Mouse (Mus musculus) heart, embryonic 13.5 days (tissue): ENCODE measurements around the gene Fkbp14. TPM values are rescaled to one million over a fixed set of nuclear protein-coding genes. Genes with fewer than 3 reads are reported as not detected.

Experiments used
- ATAC-seq: fragments of 200-750 bp; cut with Nextera tagmentation; 2 replicates; pipeline ENCODE4 v1.8.0; 2017; ENCODE audit warnings: moderate TSS enrichment; ENCODE audit not compliant: insufficient number of reproducible peaks, low FRiP score, low TSS enrichment; ENCODE audit errors: extremely low read depth
- H3K27ac ChIP-seq: fragments of 300-500 bp; sonication (generic); replicated peaks from 2 replicates; pipeline ENCODE4 v1.5.1; 2015; ENCODE audit warnings: moderate library complexity, mild to moderate bottlenecking, inconsistent platforms
- H3K27me3 ChIP-seq: fragments of 300-500 bp; sonication (generic); replicated peaks from 2 replicates; pipeline ENCODE4 v1.6.1; 2015; ENCODE audit warnings: mild to moderate bottlenecking, inconsistent platforms
- H3K36me3 ChIP-seq: fragments of 300-500 bp; sonication (generic); 2 replicates; pipeline ENCODE4 v1.6.1; 2015; ENCODE audit warnings: mild to moderate bottlenecking, inconsistent platforms
- H3K4me1 ChIP-seq: fragments of 300-500 bp; sonication (generic); 2 replicates; pipeline ENCODE4 v1.6.1; 2015; ENCODE audit warnings: inconsistent platforms
- H3K4me2 ChIP-seq: fragments of 300-500 bp; sonication (generic); 2 replicates; pipeline ENCODE4 v1.6.1; 2015; ENCODE audit warnings: inconsistent platforms, mild to moderate bottlenecking, moderate library complexity
- H3K4me3 ChIP-seq: fragments of 300-500 bp; sonication (generic); 2 replicates; pipeline ENCODE4 v1.5.1; 2015; ENCODE audit warnings: moderate library complexity, mild to moderate bottlenecking, inconsistent platforms
- H3K9ac ChIP-seq: fragments of 300-500 bp; sonication (generic); 2 replicates; pipeline ENCODE4 v1.6.1; 2015; ENCODE audit warnings: inconsistent platforms, mild to moderate bottlenecking, moderate library complexity
- H3K9me3 ChIP-seq: fragments of 300-500 bp; sonication (generic); 2 replicates; pipeline ENCODE4 v1.6.1; 2016; ENCODE audit warnings: inconsistent platforms
- WGBS: fragments of 180-500 bp; shearing (Covaris S2); methylation state at CpG from one replicate; pipeline ENCODE4 v1.1.7; 2015; ENCODE audit warnings: mixed read lengths; 5-methylcytosine and 5-hydroxymethylcytosine counted together
- polyA plus RNA-seq: library from polyadenylated mRNA; unstranded; fragments of >200 nt; fragmentation: Nextera tagmentation; extraction: Ambion mirVana; gene quantifications from 2 replicates; pipeline ENCODE4 v1.2.1, GENCODE M21; 2015

Gene Fkbp14
- polyA plus RNA-seq, 1 experiment from 2014 or later: 24.0 TPM

- no peak overlapping the region for H3K4me3 ChIP-seq
- no peak overlapping the region for H3K4me2 ChIP-seq
- peaks cover under 1% of the 10 kb centered on the region; the same call in 1 of the 2 replicates for H3K36me3 ChIP-seq
- no peaks in the 10 kb centered on the region for H3K27me3 ChIP-seq
- peaks cover 6% of the 10 kb centered on the region for H3K4me1 ChIP-seq
- WGBS: 69% methylated on average over 2 of the region's 2 CpGs
- no peak overlapping the region for H3K27ac ChIP-seq
- no peak overlapping the region for H3K9ac ChIP-seq
- peaks cover under 1% of the 10 kb centered on the region; the same call in 1 of the 2 replicates for H3K9me3 ChIP-seq
- no peak for ATAC-seq
These were observed 5.8 kb upstream of the Fkbp14 start for GRCm38 (mm10) chr6:54602891-54603290.

GRCm38 (mm10) chr6:54600681-54601347, 3.7 kb upstream of the Fkbp14 start:
- Histone ChIP-seq H3K4me2 (no peak overlapping the region), H3K4me3 (no peak overlapping the region), H3K27ac (no peak overlapping the region), H3K9me3 (no peaks in the 10 kb centered on the region), H3K27me3 (no peaks in the 10 kb centered on the region), H3K9ac (no peak overlapping the region), H3K36me3 (no peaks in the 10 kb centered on the region), H3K4me1 (peaks cover 14% of the 10 kb centered on the region)
- no peak for ATAC-seq
- WGBS: 73% methylated on average over 5 of the region's 5 CpGs

DNA sequence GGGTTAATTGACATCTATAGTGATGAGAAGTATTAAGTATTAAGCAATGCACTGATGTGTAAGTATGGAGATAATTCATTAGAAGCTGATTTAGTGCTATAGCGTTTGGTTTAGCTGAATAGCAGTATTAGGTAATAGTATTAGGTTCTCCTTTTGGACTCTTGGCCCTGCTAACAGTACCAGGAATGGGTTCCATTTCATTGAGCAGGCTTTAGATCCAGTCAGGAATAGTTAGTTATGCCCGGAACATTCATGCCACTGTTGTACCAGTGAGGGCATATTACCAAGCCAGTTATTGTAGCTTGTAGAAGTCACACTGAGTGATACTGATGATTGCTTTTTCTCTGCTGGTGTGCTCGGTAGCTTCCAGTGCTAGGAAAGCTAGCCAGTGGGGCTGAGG, 603 bp upstream of the Fkbp14 start:
- Histone ChIP-seq H3K36me3 (no peaks in the 10 kb centered on the region), H3K9me3 (no peaks in the 10 kb centered on the region), H3K4me1 (peaks cover 28% of the 10 kb centered on the region), H3K4me2 (no peak overlapping the region), H3K9ac (no peak overlapping the region), H3K27ac (no peak overlapping the region), H3K4me3 (no peak overlapping the region), H3K27me3 (no peaks in the 10 kb centered on the region)
- WGBS: 79% methylated on average over 3 of the region's 3 CpGs
- ATAC-seq: no peak

- H3K27me3 ChIP-seq: no peaks in the 10 kb centered on the region
- peak overlapping the region; percentile 84 for H3K4me2 ChIP-seq
- H3K4me3 ChIP-seq: peak overlapping the region; percentile 96
- peak overlapping the region; percentile 92 for H3K9ac ChIP-seq
- WGBS: under 1% methylated on average over 44 of the region's 48 CpGs
- no peaks in the 10 kb centered on the region for H3K9me3 ChIP-seq
- no peaks in the 10 kb centered on the region for H3K36me3 ChIP-seq
- H3K4me1 ChIP-seq: peaks cover 46% of the 10 kb centered on the region
- H3K27ac ChIP-seq: peak overlapping the region; percentile 85
- no peak for ATAC-seq
These were observed 1.7 kb downstream of the Fkbp14 start for GRCm38 (mm10) chr6:54595330-54595878.

DNA sequence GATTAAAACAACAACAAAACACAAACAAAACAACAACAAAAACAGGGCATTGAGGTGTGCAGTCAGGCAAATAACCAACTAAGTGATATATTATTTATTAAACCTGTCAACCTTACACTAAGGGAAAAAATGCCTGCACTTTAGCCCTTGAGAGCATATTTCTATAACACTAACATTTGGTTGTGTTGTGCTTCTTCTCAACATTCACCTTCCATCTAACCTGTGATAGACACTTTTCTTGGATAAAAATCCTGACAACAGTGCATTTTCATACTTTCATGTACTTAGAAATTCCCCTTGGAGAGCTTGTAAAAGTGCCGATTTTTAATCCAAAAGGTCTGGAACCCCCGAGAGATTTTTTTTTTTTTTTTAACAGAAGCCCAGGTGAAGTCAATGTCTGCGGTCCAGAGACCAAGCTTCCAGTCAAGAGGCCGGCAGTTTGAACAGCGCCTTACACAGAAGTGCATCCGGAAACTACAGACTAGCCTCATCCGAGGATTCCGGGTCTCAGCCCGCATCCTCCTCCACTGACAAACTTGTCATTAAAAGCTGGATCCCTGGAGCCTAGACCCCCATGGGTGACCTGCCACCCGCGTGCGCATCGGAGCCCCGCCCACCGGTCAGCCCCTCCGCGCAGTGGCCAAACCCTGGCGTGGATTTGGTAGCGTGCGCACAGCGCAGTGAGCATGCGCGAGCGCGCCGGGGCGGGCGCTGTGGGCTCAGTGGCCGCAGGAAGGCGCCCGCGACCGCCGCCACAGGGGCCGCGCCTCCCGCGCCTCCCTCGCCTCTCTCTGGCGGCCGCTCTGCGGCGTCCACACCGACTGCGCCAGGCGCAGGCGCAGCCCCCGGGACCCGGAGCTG, 2.4 kb downstream of the Fkbp14 start, which contains the start of gene Plekha8:
Gene Plekha8 (plus strand): TSS at position 643 of the 861 bp plus-strand sequence.
- peak within 1 kb of the TSS; percentile 84 for H3K4me2 ChIP-seq
- H3K9me3 ChIP-seq: no peaks in the 10 kb centered on the region
- H3K4me1 ChIP-seq: peaks cover 46% of the 10 kb centered on the region
- peak; percentile 88 for ATAC-seq
- peak within 1 kb of the TSS; percentile 92 for H3K9ac ChIP-seq
- H3K36me3 ChIP-seq: no peaks in the 10 kb centered on the region
- peak within 1 kb of the TSS; percentile 96 for H3K4me3 ChIP-seq
- peak within 1 kb of the TSS; percentile 85 for H3K27ac ChIP-seq
- no peaks in the 10 kb centered on the region for H3K27me3 ChIP-seq
- under 1% methylated on average over 49 of the region's 49 CpGs for WGBS

DNA sequence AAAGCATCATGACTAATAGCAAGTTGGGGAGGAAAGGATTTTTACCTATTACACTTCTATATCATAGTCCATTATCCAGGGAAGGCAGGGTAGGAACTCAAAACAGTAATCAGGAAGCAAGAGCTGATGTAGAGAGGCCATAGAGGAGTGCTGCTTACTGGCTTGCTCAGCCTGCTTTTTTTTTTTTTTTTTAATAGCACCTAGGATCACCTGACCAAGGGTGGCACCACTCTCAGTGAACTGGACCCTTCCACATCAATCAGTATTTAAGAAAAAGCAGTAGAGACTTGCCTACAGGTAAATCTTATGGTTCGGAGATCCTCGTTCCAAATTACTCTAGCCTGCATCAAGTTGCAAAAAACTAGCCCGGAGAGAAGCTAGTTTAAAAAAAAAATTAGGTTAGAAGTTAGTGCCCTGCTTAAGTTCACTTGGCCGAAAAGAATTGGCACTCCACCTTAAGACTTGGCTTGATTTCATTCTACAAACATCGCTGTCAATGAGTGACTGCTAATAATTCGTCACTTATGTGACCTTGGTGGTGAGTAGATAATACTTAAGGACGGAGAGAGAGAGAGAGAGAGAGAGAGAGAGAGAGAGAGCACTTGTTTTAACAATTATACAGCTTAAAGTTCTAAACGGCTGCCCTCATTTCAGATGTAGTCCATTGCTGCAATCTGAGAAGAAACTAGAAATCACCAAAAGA, 3.2 kb downstream of the Fkbp14 start:
- WGBS: 46% methylated on average over 8 of the region's 8 CpGs
- H3K4me3 ChIP-seq: peak overlapping the region; percentile 96
- 0 out of 2 replicates have a peak, but pooled peaks cover 2% of the 10 kb centered on the region for H3K36me3 ChIP-seq
- peak overlapping the region; percentile 83; the same call in 1 of the 2 replicates for H3K27ac ChIP-seq
- peak overlapping the region; percentile 84 for H3K4me2 ChIP-seq
- ATAC-seq: no peak
- H3K27me3 ChIP-seq: no peaks in the 10 kb centered on the region
- peak overlapping the region; percentile 92 for H3K9ac ChIP-seq
- H3K9me3 ChIP-seq: no peaks in the 10 kb centered on the region
- H3K4me1 ChIP-seq: peaks cover 46% of the 10 kb centered on the region

GRCm38 (mm10) chr6:54592938-54593535, 4.1 kb downstream of the Fkbp14 start:
- H3K9me3 ChIP-seq: no peaks in the 10 kb centered on the region
- peak; percentile 50; the same call in 1 of the 2 replicates for ATAC-seq
- peak overlapping the region; percentile 76 for H3K4me3 ChIP-seq
- H3K4me2 ChIP-seq: peak overlapping the region; percentile 84
- 0 out of 2 replicates have a peak, but pooled peaks cover 2% of the 10 kb centered on the region for H3K36me3 ChIP-seq
- H3K27ac ChIP-seq: peak overlapping the region; percentile 83
- H3K4me1 ChIP-seq: peaks cover 46% of the 10 kb centered on the region
- H3K9ac ChIP-seq: peak overlapping the region; percentile 88
- no peaks in the 10 kb centered on the region for H3K27me3 ChIP-seq
- WGBS: under 1% methylated on average over 20 of the region's 20 CpGs

- H3K9me3 ChIP-seq: no peaks in the 10 kb centered on the region
- ATAC-seq: no peak
- peak overlapping the region; percentile 15; the same call in 1 of the 2 replicates for H3K27ac ChIP-seq
- no peaks in the 10 kb centered on the region for H3K27me3 ChIP-seq
- 0 out of 2 replicates have a peak, but pooled peaks cover 2% of the 10 kb centered on the region for H3K36me3 ChIP-seq
- WGBS: 42% methylated on average over 6 of the region's 6 CpGs
- H3K4me3 ChIP-seq: peak overlapping the region; percentile 76
- H3K4me2 ChIP-seq: peak overlapping the region; percentile 84
- H3K4me1 ChIP-seq: peaks cover 42% of the 10 kb centered on the region
- peak overlapping the region; percentile 73 for H3K9ac ChIP-seq
These were observed 5.3 kb downstream of the Fkbp14 start for GRCm38 (mm10) chr6:54591778-54592177.

DNA sequence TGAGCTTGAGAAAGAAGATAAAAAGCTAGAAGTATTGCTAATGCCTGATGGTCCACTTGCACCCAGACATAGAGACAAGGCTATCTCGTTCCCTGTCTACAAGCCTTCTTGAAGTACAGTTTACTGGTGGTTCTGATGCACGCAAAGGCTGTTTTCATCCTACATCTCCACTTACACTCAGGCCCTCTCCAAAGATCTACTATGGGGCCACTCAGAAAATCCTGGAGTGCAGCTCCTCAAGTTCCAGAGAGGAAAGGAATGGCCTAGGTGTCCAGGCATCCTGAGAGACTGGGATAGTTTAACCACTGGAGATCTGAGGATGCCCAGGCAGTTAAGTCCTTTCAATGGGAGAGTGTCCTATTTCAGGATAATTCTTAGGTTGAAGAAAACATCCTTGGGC, 6.4 kb downstream of the Fkbp14 start:
- 79% methylated on average over 2 of the region's 2 CpGs for WGBS
- Histone ChIP-seq H3K4me2 (peak overlapping the region; percentile 84; the same call in 1 of the 2 replicates), H3K27ac (no peak overlapping the region)

DNA sequence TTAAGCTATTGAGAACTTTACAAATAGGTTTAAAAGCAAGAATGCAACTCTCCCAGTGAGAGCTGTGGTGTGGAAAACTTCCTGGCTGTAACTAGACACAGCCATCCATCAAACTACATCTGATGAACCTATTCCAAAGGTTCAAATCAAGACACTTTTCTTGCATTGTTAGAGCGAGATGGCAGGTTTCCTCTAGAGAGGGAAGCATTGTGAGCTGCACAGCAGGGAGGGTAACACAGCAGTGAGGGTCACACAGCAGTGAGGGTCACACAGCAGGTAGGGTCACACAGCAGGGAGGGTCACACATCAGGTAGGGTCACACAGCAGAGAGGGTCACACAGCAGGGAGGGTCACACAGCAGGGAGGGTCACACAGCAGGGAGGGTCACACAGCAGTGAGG, 8.9 kb downstream of the Fkbp14 start:
- Histone ChIP-seq H3K27ac (no peak overlapping the region), H3K9ac (no peak overlapping the region), H3K36me3 (peaks cover 23% of the 10 kb centered on the region), H3K27me3 (no peaks in the 10 kb centered on the region), H3K4me3 (no peak overlapping the region), H3K9me3 (no peaks in the 10 kb centered on the region), H3K4me2 (no peak overlapping the region), H3K4me1 (peaks cover 18% of the 10 kb centered on the region)
- WGBS: 65% methylated on average over 1 of the region's 1 CpGs
- no peak for ATAC-seq

More for the DNA sequence above, 6.4 kb downstream of the Fkbp14 start:
- peaks cover 32% of the 10 kb centered on the region for H3K4me1 ChIP-seq
- no peaks in the 10 kb centered on the region for H3K9me3 ChIP-seq
- no peak for ATAC-seq
- H3K9ac ChIP-seq: no peak overlapping the region
- H3K27me3 ChIP-seq: no peaks in the 10 kb centered on the region
- H3K36me3 ChIP-seq: peaks cover 3% of the 10 kb centered on the region; the same call in 1 of the 2 replicates
- H3K4me3 ChIP-seq: no peak overlapping the region
